Mouse (Mus musculus): ENCODE measurements at regions not wholly inside any gene's neighbourhood (a gene's known extent, or its start where the extent isn't known, plus 50 kb on each side); places are given as distances from the start of the nearest gene placed in this dataset.

DNA sequence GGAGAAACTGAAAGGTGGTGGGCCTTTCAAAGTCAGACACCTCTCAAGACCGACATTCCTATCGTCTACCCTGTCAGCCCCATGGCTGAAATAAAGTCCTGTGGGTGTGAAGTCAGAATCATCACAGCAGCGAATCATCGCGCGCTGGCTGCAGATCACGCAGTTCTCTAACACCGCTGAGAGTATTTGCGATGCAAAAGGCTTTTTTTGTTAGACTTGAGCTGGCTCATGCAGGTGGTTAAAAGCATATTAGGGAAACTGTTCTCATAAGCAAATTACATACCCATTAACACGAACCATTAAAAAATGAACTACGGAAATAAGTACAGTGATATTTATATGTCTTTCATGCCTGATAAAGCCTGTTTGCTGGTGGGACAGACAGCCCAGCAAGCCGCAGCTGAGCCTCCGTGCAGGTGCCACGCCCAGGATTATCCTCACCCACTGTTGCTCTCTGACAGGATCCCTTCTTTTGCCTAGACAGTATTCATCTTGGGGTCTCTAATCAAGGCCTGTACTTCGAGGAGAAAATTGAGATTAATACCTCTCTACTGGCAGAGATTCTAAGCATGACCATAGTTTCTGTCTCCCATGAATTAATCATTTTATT, 365.5 kb downstream of the Foxo1 start:
- TF ChIP-seq CTCF (conservative IDR thresholded peaks at IDR 0.05; ENCODE audit: low read length), result no peak
- no peak for TF ChIP-seq NANOG (IDR thresholded peaks at IDR 0.05; ENCODE audit: borderline replicate concordance, low read length)
- TF ChIP-seq POU5F1 (IDR thresholded peaks at IDR 0.05; ENCODE audit: borderline replicate concordance, low read length), result no peak
